Mouse (Mus musculus) cerebellum, adult 2 months (tissue): ENCODE results near the gene Btnl6.

ENCODE experiments used
- CTCF ChIP-seq: fragments of 200-500 bp; IDR thresholded peaks from 2 replicates; pipeline ENCODE4 v1.5.1; 2011; ENCODE audit warnings: low read depth, mild to moderate bottlenecking, control low read depth, low read length, moderate library complexity, borderline replicate concordance; ENCODE audit not compliant: insufficient read depth
- POLR2A ChIP-seq: fragments of 200-500 bp; IDR thresholded peaks from 2 replicates; pipeline ENCODE4 v1.6.1; 2011; ENCODE audit warnings: low read length, control low read depth, borderline replicate concordance; ENCODE audit not compliant: insufficient read depth

DNA sequence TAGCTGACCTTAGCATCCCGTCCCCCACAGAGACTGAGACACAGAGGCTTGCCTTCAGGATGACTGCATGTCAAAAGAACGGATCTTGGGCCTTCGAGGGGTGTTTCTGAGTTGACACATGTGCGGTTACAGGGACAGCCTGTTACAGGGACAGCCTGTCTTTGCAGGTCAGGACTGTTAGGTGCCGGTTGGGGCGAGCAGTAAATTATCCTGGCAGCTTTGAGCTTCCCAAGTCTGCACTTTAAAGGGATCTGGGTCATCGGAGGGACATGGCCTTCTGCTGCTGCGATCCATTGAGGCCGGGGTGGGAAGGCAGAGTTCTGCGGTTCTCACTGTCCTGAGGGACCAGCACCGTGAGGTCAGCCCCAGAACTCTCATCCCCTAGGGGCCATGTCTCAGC is 40.3 kb upstream of the Btnl6 start:
- TF ChIP-seq CTCF (no peak), POLR2A (no peak)
